Mouse (Mus musculus): ENCODE data around the gene Ly6g6c.
"Not testable (repeated sequence)": the region's sequence is repeated elsewhere in the genome, so short reads cannot be mapped to it uniquely, and the experiment has no call there.

Ly6g6c gene

GRCm38 (mm10) chr17:35031272-35031671 lies 33.9 kb upstream of the Ly6g6c start:
- DNase-seq (ENCODE audit: low spot score in 2 of 2), result no peak

DNA sequence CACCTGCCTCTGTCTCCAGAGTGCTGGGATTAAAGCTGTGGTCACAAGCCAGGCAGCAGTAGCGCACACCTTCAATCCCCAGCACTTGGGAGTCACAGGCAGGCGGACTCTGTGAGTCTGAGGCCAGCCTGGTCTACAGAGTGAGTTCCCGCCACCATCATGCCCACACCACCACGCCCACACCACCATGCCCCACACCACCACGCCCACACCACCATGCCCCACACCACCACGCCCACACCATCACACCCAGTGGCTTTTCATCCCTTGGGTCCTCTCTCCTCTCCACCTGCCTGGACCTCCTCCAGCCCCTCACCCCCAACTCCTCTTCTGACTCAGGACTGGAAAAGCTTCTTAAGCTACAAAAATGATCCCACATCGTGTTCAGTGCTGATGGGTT lies 33.3 kb upstream of the Ly6g6c start:
- no peak for DNase-seq (ENCODE audit: low spot score in 2 of 2)

DNA sequence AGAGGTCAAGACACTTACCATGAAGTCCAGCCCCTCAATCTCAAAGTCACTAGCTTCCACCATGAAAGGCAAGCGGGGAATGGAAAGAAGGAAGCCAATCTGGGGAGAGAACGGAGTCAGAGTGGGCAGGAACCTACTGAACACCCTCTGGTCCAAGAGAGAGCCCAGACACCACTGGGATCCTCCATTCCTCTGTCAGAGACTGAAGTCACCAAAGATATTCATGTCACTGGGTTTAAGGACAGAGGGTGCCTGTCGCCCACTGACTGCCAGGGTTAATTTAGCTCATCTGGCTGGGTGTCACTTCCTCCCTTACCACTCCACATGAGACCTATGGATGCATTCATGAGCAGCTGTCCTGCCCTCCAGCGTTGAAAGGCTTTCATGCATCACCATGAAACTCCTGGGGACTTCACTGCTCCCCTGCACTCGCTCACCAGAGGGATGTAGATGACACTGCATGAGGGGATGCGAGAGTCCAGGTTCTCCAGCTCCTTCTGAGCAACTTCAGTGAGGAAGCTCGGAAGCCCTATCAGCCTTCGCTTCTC lies 32.8 kb upstream of the Ly6g6c start:
- no peak for DNase-seq (ENCODE audit: low spot score in 2 of 2)

GRCm38 (mm10) chr17:35033703-35034102 lies 31.5 kb upstream of the Ly6g6c start:
- DNase-seq (ENCODE audit: low spot score in 2 of 2), result not testable (repeated sequence)

GRCm38 (mm10) chr17:35034896-35035295 lies 30.3 kb upstream of the Ly6g6c start:
- no peak for DNase-seq (ENCODE audit: low spot score in 2 of 2)

DNA sequence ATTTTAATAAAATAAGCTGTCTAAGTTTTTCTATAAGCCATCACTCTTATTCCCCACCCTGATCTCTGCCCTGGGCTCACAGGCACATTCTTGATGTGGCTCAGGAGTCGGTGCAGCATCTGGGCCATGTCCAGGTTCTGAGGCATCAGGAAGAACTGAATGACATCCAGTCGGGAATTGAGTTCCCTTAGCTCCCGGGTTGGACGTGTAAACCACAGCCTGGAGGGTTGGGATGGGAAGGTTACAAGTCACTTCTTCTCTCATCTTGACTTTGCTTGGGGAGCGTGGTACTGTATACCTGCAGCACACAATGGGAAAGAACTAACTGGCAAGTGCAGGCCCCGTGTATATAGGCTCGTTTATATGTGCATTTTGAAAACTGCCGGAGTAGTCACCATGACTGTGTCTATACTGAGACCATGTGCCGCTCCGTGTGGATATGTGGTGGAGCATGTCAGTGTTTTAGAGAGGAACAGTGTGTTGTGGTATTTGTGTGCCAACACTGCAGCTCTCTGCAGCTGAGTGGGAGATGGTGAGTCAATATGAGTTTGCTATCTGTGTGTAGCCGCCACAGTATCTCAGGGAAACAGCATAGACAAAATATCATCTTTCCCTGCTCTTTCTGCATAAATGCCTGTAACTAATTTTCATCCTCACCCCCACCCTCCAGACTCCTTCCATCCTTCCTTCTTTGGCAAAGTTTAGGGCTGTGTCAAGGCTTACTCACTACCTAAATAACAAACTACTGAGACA lies 25.9 kb upstream of the Ly6g6c start:
- peak in 1 of 2 experiments; percentile 46 for DNase-seq (ENCODE audit: low spot score in 2 of 2)

DNA sequence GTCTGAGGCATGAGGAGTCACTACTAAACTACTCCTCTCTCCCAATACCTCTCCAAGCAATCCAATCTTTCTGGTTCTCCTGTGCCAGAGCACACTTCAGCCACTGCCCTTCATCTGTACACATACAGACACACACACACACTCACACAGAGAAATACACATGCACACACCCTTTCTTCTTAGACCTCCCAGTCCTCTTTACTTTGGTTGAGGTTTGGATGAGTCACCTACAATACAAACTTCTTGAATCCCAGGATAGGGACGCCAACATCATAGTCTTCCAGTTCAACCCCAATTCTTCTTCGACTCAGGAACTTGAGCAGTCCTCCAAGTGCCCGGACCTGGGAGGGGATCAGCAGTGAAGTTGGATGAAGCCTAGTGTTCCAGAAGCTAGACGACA lies 21.4 kb upstream of the Ly6g6c start:
- no peak for DNase-seq (ENCODE audit: low spot score in 2 of 2)

DNA sequence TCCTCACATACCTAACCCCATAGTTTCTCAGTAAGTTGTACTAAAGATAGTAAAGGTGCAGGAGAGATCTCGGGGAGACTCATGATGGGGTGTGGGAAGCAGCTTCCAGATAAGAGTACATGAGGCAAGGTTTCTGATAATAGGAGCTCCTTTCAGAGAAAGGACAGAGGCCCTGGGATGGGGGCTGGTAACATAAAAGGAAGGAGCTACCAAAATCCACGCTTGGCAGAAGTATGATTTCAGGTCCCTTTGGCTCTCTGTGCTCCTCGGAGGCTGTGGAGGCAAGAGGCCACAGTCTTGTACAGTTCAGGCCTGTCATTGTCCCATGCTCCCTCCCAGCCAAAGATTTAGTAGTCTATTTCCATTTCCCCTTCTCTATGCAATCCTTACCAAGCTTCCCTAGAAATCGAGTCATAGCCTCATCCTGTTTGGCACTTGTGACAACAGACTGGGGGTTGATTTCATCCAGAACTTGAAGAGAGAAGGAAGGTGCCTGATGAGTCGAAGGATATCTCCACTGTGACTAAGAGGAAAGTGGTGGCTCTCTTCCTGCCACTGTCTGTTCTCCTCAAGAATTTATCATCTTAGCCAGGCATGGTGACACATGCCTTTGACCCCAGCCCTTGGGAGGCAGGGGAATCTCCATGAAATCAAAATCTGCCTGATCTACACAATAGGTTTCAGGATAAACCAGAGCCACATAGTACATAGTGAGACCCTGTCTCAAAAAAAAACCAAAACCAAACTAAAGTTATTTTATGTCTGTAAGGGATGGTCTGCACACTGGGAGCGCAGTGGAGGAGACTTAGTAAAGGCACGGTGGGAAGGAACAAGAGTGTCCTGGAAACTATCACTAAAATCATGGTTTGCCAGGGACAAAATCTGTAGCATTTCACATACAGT lies 20.0 kb upstream of the Ly6g6c start:
- no peak for DNase-seq (ENCODE audit: low spot score in 2 of 2)

GRCm38 (mm10) chr17:35045807-35046680 lies 19.1 kb upstream of the Ly6g6c start:
- no peak for DNase-seq (ENCODE audit: low spot score in 2 of 2)

- peak; percentile 88 to 96 for DNase-seq (ENCODE audit: low spot score in 2 of 2)
These were observed 18.3 kb upstream of the Ly6g6c start, which contains the start of gene Msh5 for GRCm38 (mm10) chr17:35046681-35047455. Gene Msh5, minus strand, starts transcription at chr17:35046745.

DNA sequence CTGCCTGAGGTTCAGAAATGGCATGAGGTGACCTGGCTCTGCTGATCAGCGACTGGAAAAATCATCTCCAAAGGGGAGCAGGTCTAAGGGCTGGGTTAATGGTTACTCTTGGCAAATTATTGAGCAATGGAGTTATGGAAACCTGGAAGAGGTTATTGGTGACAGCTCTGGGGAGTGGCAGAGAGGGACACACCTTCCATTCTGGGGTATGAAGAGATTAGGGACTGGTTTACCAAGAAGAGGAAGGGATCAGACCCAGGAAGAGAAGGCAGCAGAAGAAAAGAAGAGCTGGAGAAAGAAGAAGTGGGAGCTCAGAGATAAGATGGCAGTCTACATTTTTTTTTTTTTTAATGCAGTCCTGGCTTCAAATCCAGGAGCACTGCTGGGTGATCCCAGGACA lies 17.5 kb upstream of the Ly6g6c start:
- DNase-seq (ENCODE audit: low spot score in 2 of 2), result no peak

DNA sequence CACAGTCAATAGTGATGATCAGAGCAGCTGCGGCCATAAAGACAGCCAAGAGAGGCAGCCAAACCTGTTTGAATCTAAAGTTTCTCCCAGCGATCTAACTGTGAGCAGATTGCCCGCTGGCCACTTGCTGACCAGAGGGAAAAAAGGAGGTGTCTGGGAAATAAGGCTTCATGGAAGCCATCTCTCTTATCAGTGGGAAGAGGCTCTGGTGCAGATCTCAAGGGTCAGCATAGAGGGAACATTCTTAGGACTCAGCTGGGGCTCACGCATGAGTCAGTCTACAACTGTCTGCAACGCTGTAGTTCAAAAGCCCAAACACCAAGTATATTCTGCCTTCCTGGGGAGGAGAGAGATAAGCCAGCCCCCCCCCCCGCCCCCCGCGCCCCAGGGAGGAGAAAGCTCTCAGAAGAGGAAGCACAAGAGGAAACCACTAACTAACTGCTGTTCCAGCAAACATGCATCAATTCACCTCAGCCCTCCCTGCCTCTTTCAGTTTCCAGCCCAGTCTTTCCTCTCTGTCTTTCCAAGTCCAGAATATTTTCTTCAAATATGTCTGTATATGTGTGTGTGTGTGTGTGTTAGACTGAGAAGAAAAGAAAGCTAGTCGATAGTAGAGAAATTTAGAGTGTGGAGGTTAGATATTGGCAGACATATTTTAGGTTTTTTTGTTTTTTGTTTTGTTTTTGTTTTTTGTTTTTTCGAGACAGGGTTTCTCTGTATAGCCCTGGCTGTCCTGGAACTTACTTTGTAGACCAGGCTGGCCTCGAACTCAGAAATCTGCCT lies 16.8 kb upstream of the Ly6g6c start:
- DNase-seq (ENCODE audit: low spot score in 2 of 2), result no peak

GRCm38 (mm10) chr17:35048932-35049440 lies 16.2 kb upstream of the Ly6g6c start:
- no peak for DNase-seq (ENCODE audit: low spot score in 2 of 2)

DNA sequence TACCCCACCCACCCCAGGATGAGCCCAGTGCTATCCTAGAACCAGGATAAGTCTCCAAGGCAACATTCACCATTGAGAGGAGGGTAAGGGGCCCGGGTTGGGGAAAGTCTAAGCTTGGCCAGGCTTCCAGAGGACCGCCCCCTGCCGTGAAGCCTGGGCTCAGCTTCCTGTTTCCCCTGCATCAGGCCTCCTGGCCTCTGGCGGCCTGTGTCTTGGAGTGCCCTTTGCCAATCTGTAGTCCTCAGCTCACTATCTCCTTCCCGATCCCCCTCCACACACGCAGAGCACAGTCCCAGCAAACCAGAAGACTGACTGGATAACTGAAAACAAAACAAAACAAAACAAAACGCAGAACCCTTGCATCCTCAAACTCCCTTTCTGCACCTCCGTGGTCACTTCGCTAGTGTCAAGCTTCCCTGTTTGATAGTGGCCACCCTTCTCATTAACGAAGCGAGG lies 15.6 kb upstream of the Ly6g6c start, which contains the start of gene Clic1:
Gene Clic1 (plus strand): TSS at position 406 of the 456 bp plus-strand sequence.
- no peak for DNase-seq (ENCODE audit: low spot score in 2 of 2)

DNA sequence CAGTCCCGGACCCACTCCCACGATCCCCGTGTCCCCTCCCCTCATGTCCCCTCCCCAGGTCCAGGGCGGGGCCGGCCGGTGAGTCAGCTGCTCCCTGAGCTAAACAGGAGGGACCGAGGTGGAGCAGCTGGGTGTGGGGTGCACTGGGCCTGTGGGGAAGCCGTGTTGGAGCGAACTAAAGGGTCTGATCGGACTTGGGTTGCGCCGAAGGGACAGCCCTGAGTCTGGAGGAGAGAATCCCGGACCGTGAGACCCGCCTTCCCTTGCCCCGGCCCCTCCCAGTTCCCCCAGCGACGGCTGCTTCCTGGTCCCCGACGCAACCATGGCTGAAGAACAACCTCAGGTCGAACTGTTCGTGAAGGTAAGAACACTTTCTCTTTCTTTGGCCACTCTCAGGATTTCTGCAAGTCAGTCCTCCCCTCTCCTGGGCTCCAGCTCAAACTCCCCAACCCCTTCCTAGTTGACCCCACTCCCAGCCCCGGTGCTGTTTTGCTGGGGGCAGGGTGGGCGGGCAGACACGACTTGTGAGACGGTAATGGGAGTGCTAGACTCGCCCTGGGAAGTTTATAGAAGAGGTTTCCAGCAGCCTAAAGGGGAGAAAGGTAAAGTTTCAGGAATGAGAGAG lies 14.9 kb upstream of the Ly6g6c start:
- no peak for DNase-seq (ENCODE audit: low spot score in 2 of 2)

DNA sequence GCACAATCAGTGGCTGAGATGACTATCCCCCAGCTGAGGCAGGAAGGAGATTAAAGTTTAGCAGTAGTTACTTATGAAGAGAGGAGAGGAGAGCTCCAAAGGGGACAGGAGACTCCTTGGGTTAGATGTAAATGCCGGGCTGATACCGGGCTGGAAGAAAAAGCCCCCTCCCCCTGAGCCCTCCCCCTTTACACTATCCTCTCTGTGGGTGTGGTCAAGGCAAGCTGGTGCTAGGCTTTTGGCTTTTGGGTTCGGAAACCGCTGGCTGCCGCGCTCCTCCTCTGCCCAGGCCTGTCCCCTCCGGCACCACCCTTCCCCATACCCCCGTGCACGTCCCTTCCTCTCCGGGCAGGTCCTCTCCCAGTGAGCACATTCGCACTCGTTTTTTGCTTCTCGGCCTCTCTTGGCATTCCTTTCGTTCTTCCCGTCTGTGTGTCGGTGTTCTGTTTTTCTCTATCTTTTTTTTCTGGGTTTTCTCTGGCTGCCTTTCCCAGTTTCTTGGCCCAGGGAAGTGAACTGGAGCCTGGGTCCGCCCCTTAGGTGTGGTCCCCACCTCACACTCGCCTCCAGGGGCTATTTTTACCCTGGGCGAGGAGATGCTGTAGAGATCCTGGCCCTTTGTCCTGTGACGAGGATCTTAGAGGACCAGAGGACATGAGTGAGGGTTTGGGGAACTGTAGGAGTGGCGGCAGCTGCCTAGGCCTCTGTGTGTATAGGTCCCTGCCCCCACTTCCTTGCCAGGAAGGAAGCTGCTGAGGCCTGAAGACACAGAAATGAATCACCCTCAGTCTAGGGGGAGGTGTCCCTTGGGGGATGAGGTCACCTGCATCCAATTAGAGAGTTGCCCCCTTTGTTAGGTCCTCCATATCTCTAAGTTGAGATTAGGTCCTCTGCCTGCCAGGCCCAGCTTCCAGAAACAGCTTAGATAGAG lies 13.8 kb upstream of the Ly6g6c start:
- no peak for DNase-seq (ENCODE audit: low spot score in 2 of 2)

GRCm38 (mm10) chr17:35052271-35052798 lies 12.9 kb upstream of the Ly6g6c start:
- no peak for DNase-seq (ENCODE audit: low spot score in 2 of 2)

Data from left cerebral cortex, adult 9 months (tissue).